Mouse (Mus musculus): ENCODE data around the gene Unc80. TPM values are rescaled to one million over a fixed set of nuclear protein-coding genes. Genes with fewer than 3 reads are reported as not detected.

The Unc80 gene
- polyA plus RNA-seq, 1 experiment from 2014 or later: 3.1 TPM

Other genes starting within 250 kb of the Unc80 start
- gene Rpe, start 232.5 kb downstream of the Unc80 start, polyA plus RNA-seq (2015; fragmentation: Nextera tagmentation; extraction: Ambion mirVana): 36.2 and 41.0 TPM in 2 replicates

Data from midbrain, embryonic 13.5 days (tissue).